Mouse (Mus musculus): Measurements from ENCODE around the gene Dnal4.

The Dnal4 gene

DNA sequence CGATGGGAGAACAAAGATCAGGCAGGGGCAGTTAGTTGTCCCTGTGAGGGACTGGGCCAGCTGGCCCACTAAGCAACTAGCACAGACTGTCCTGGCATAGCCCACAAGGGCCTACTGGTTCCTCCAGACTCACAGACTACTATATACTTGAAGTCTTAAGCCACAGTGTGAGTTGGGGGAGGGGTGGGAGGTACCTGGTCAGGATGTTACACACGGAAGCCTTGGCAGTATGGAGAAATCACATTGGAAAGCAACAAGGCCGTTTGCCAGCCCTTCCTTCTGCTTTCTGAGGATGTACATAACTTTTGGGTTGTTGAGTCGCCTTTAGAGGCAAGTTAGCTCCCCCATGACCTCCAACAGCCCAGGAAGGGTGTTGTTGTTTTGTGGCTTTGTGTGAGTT, 44.0 kb downstream of the Dnal4 start:
- no peak for DNase-seq (ENCODE audit: low spot score)

- no peak for DNase-seq (ENCODE audit: low spot score)
Observed at GRCm38 (mm10) chr15:79733192-79733591, 44.5 kb downstream of the Dnal4 start.

- no peak for DNase-seq (ENCODE audit: low spot score)
Observed at GRCm38 (mm10) chr15:79731554-79731953, 46.1 kb downstream of the Dnal4 start.

DNA sequence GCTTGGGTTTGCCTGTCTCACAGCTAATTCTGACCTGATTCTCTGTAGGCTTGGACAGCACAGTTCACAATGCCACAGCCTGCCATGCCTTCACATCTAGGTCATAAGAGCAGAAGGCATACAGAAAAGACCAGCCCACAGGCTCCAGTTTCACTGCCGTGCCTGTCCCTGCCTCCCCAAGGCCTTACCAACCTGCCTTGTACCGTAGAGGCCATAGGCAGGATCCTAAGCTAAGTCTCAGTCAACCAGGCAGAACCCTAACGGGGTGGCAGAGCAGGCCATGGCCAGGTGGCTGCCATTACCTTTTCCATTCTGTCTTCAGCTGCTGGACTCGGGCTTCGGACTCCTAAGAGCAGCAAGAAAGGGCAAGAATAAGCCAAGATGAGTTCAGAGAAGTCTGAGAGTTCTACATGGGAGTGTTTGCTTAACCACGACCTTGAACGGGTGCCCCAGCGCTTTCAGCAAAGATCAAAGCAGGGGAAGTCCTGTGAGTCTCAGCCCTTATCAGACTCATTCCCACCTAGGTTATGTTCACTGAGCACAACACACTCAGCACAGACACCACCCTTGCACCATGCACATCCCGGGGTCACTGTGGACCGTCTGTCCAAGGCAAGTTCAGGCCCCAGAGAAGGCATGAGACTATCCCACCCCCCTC, 48.8 kb downstream of the Dnal4 start:
- DNase-seq (ENCODE audit: low spot score): no peak

DNA sequence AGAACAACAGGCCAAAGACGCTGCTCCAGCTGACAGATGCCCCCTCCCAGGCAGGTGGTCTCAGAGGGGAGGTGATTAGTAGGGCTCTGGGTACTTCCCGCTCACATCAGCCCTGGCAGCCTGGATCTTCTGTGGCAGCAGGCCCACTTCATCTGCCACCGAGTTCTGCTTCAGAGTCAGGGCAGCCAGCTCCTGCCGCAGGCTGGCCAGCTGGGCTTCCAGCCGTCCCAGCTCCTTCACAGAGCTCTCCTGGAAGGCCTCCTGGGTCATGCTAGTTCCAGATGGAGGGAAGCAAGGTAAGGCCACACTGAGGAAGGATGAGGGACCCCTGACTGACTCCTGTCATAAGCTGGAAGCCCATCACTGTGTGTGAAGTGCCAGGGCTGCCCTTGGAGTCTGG, 49.3 kb downstream of the Dnal4 start:
- no peak for DNase-seq (ENCODE audit: low spot score)

DNA sequence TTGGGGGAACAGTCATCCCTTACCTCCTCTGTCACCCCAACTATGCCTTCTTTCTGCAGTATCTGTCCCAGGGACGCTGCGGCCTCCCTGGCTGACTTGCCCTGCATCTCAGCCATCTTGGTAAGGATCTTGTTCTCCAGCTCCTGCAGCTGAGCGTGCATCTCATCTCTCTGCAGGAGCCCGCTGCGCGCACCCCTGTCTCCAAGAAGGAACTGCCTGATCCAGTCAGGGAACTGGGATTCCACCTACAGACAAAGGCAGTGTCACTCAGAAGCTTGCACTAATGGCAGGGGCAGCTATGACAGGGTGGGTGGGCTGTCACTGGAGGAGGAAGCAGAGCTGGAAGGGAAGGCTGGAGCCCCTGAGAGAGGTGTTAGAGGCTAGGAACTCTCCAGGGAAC, 49.8 kb downstream of the Dnal4 start:
- no peak for DNase-seq (ENCODE audit: low spot score)

DNA sequence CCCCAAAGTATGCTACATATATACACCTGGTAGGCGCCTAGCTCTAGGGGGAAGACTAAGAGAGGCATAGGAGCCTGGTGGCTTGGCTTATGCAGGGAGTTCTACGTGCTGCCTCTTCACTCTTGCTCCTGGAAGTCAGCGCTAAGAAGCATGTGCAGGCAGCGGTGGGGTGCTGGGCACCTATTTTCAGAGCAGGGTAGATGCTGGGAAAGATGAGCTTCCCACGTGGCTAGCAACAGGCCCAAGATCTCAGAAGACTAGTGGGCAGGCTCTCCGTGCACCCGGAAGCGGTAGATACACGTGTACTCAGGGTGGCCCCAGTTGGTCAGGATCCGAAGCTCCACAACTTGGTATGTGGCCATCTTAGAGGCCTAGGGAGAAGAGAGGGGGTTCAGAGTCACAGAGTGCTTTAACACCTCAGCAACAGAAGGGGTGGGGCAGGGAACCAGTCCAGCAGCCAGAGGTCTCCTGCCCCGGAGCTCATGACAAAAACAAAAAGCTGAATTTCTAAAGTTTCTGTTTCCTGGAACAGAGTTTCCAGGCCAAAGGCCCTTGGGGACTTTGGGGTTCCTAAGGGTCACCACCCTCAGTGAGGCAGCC, 52.4 kb downstream of the Dnal4 start:
- DNase-seq (ENCODE audit: low spot score): no peak

DNA sequence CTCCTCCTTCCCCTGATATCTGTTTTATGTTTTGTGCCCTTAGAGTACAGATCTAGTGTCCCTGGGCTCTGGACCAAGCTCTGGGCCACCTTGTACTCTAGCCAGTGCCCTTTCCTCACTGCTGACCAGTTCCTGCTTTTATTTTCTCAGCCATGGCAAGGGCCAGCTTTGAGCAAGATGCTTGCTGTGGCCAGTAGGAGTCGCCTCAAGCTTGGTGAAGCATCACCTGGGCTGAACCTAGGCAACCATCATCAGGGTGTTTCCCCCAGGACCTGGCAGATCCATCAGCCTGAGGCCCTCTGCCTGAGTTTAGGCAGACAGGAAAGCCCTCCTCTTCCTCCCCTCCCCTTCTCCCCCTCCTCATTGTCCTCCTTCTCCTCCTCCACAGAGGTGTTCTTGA, 54.2 kb downstream of the Dnal4 start:
- DNase-seq (ENCODE audit: low spot score): no peak

DNA sequence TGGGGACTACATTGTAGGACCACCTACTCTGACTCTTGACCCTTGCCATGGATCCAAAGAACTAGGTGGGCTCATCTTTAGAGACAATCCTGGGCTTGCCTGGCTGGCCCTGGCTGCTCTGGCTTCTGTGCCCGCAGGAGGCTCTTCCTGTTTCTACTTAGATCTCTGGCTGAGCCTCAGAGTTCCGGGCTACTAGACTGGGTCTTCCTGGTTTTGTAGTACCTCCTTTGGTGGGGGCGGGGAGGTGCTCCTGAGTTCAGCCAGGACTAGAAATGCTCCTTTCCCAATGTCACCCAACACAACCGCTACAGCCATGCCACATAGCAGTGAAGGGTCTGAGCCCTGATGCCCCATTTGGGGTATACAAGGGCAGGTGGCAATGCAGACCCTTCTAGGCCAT, 56.9 kb downstream of the Dnal4 start:
- DNase-seq (ENCODE audit: low spot score): no peak

DNA sequence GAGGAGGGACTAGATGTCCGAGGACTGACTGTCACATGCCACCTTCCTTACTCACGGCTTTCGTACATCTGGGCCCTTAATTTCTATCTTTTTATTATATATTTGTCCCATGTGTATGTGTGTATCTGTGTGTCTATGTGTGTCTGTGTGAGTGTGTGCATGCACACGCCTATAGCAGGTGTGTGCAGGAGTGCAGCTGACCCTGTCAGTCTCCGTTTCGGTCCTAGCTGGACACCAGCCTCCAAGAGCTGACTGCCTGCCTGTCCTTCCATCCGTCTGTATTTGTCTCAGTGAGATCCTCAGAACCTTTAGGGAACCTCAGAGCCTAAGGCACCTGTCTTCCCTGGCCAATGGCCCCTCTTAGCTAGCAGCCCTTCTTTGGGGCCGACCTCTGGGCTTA, 57.4 kb downstream of the Dnal4 start:
- DNase-seq (ENCODE audit: low spot score): no peak

GRCm38 (mm10) chr15:79716710-79717109, 60.9 kb downstream of the Dnal4 start:
- no peak for DNase-seq (ENCODE audit: low spot score)

- no peak for DNase-seq (ENCODE audit: low spot score)
Observed at GRCm38 (mm10) chr15:79715646-79716045, 62.0 kb downstream of the Dnal4 start.

Measured in ovary, postnatal 14 days (tissue).